Mouse (Mus musculus) lung, adult 2 months (tissue): ENCODE results near the gene Nup214.

Experiments
- CTCF ChIP-seq: fragments of 200-500 bp; IDR thresholded peaks from 2 replicates; pipeline ENCODE4 v1.5.1; 2011; ENCODE audit warnings: mild to moderate bottlenecking, low read length, control low read depth; ENCODE audit not compliant: insufficient read depth
- POLR2A ChIP-seq: fragments of 200-500 bp; IDR thresholded peaks from 2 replicates; pipeline ENCODE4 v1.6.1; 2011; ENCODE audit warnings: low read depth, mild to moderate bottlenecking, control low read depth, low read length, borderline replicate concordance; ENCODE audit errors: extremely low read depth

DNA sequence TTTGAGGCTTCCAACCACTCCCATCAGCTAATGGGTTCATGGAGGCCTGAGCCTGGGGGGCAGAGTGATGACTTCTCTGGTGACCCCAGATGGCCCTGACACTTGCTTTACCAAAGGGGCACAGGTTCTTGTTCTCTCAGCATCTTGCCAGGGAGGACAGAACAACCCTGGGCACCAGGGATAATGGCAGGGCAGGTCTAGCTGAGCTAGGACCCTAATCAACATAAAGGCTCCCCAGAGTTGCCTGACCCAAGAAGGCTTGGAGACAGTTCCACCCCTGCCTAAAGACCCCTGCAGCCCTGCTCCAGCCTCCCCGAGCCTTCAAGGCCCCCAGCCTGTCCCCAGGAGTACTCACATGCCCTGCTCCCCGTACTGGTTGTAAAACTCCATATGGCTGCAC lies 108.0 kb downstream of the Nup214 start:
- no peak for TF ChIP-seq CTCF
- no peak for TF ChIP-seq POLR2A
